Mouse (Mus musculus): Measurements from ENCODE around the gene Arhgap1. TPM values are rescaled to one million over a fixed set of nuclear protein-coding genes. Genes with fewer than 3 reads are reported as not detected.

Gene Arhgap1
- polyA plus RNA-seq, 1 experiment: 185 TPM

DNA sequence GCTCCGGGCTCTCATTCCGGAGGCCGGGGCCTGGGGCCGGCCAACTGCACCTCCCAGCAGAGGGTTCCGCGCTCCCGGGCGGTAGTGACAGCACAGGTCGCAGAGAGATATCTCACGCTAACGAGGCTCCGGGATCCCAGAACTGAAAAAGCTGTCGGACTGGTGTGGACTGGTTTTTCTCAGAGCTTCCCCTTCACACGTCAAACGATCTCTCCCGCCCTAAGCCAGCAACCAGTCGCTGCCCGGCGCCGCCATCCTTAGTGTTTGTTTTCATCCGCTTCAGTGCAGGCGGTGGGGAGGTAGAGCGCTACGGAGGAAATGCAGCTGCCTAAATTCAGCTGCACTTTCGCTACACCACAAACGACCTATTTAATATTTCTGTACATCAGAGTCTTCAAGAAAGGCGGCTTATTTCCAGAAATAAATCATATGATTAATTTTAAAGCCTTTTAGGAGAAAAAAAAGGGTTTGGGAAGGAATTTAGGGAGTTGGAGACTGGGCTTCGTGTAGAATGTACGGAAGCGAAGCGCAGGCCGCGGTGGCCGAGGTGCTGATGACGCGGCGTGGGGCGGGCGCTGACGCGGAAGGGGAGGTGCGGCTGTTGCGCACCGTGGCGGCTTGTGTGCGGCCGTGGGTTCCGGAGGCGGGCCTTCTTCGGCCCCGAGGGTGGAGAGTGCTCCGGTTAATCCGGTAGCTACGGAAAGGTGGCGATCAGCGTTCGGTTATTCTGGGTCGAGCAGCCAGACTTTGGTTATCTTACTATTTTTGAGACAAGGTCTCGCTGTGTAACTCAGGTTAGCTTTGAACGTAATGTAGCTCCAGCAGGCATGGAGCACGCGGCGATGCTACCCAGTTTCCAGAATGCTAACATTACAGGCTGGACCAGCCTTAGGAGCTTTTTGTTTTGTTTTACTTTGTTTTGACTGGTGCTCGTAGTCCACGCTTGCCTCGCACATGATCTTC lies 60.9 kb downstream of the Arhgap1 start, which contains the start of the genes Atg13 and Harbi1:
Atg13 (minus strand) TSS at position 305 of the 963 bp plus-strand sequence.
Harbi1 (plus strand) TSS at position 581 of the 963 bp plus-strand sequence.
- Histone ChIP-seq H3K4me1 (replicated peaks; ENCODE audit: control insufficient read depth, insufficient read depth, low read length) (peaks cover 3% of the 10 kb centered on the region), H3K36me3 (ENCODE audit: control insufficient read depth, insufficient read depth, low read length) (no peaks in the 10 kb centered on the region), H3K27me3 (ENCODE audit: control insufficient read depth, insufficient read depth, low read length) (no peaks in the 10 kb centered on the region), H3K27ac (ENCODE audit: control insufficient read depth, insufficient read depth, low read length) (peak within 1 kb of the TSS; percentile 37), H3K4me3 (ENCODE audit: control insufficient read depth, insufficient read depth, low read length) (peak within 1 kb of the TSS; percentile 91)
- WGBS: under 1% methylated on average over 66 of the region's 66 CpGs
- TF ChIP-seq POLR2A (IDR thresholded peaks at IDR 0.05; ENCODE audit: control insufficient read depth, extremely low read depth, insufficient read depth, low read length, poor library complexity): peak; percentile 72
- peak; percentile 32; the same call in 1 of the 2 replicates for TF ChIP-seq CTCF (IDR thresholded peaks at IDR 0.05; ENCODE audit: borderline replicate concordance, control insufficient read depth, extremely low read depth, insufficient read depth, low read length, poor library complexity)
- DNase-seq: peak; percentile 90

- WGBS: under 1% methylated on average over 8 of the region's 8 CpGs
- H3K4me3 ChIP-seq (ENCODE audit: control insufficient read depth, insufficient read depth, low read length): peak overlapping the region; percentile 49
- peak overlapping the region; percentile 22 for H3K27ac ChIP-seq (ENCODE audit: control insufficient read depth, insufficient read depth, low read length)
- TF ChIP-seq POLR2A (IDR thresholded peaks at IDR 0.05; ENCODE audit: control insufficient read depth, extremely low read depth, insufficient read depth, low read length, poor library complexity) (no peak), CTCF (IDR thresholded peaks at IDR 0.05; ENCODE audit: borderline replicate concordance, control insufficient read depth, extremely low read depth, insufficient read depth, low read length, poor library complexity) (no peak)
- no peaks in the 10 kb centered on the region for H3K27me3 ChIP-seq (ENCODE audit: control insufficient read depth, insufficient read depth, low read length)
- H3K36me3 ChIP-seq (ENCODE audit: control insufficient read depth, insufficient read depth, low read length): no peaks in the 10 kb centered on the region
- H3K4me1 ChIP-seq (replicated peaks; ENCODE audit: control insufficient read depth, insufficient read depth, low read length): peaks cover 3% of the 10 kb centered on the region
- peak; percentile 4 for DNase-seq
Measured at GRCm38 (mm10) chr2:91711256-91711925, 61.7 kb downstream of the Arhgap1 start.

DNA sequence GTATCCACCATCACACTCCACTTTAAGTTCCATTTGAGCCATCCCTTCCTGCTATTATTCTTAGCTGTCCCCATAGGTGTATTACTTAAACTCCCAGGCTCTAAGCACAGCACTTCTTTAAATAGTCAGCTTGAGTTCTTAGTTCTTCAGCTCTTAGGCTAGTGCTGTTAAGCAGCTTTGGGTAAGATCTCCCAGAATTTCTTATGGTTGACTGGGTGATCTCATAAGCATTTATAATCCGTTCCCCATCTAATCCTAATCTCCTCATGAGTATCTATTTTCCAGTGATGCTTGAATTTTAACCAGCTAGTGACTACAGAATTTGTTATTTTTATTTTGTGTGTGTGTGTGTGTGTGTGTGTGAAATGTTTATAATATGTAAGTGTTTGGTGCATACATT lies 65.3 kb downstream of the Arhgap1 start:
- WGBS: 100% methylated on average over 1 of the region's 1 CpGs

DNA sequence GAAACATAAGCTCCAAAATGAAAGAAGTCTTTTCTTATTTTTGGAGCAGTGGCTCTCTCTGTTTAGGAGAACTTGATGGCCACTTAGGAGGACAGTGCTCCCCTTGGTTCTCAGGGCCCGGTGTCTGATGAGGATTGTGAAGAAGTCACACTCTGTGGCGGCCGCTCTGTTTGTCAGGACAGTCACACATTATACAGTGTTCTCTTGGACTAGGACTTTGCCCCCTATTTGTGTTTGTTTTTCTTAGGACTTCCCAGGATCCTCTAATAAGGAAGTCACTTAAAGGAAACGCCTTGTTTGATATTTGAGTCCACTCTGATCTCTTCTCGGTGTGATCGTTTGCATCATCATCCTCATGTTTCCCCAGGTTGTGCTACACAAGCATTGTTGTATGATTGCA lies 68.6 kb downstream of the Arhgap1 start:
- H3K27ac ChIP-seq (ENCODE audit: control insufficient read depth, insufficient read depth, low read length): no peak overlapping the region
- H3K4me1 ChIP-seq (replicated peaks; ENCODE audit: control insufficient read depth, insufficient read depth, low read length): no peaks in the 10 kb centered on the region
- no peak for DNase-seq
- WGBS: 95% methylated on average over 6 of the region's 6 CpGs
- no peak overlapping the region for H3K4me3 ChIP-seq (ENCODE audit: control insufficient read depth, insufficient read depth, low read length)
- H3K36me3 ChIP-seq (ENCODE audit: control insufficient read depth, insufficient read depth, low read length): no peaks in the 10 kb centered on the region
- TF ChIP-seq CTCF (IDR thresholded peaks at IDR 0.05; ENCODE audit: borderline replicate concordance, control insufficient read depth, extremely low read depth, insufficient read depth, low read length, poor library complexity): no peak
- TF ChIP-seq POLR2A (IDR thresholded peaks at IDR 0.05; ENCODE audit: control insufficient read depth, extremely low read depth, insufficient read depth, low read length, poor library complexity): no peak
- no peaks in the 10 kb centered on the region for H3K27me3 ChIP-seq (ENCODE audit: control insufficient read depth, insufficient read depth, low read length)

More for the DNA sequence above, 65.3 kb downstream of the Arhgap1 start:
- H3K4me1 ChIP-seq (replicated peaks; ENCODE audit: control insufficient read depth, insufficient read depth, low read length): no peaks in the 10 kb centered on the region
- H3K27me3 ChIP-seq (ENCODE audit: control insufficient read depth, insufficient read depth, low read length): no peaks in the 10 kb centered on the region
- no peak overlapping the region for H3K4me3 ChIP-seq (ENCODE audit: control insufficient read depth, insufficient read depth, low read length)
- TF ChIP-seq POLR2A (IDR thresholded peaks at IDR 0.05; ENCODE audit: control insufficient read depth, extremely low read depth, insufficient read depth, low read length, poor library complexity): no peak
- TF ChIP-seq CTCF (IDR thresholded peaks at IDR 0.05; ENCODE audit: borderline replicate concordance, control insufficient read depth, extremely low read depth, insufficient read depth, low read length, poor library complexity): no peak
- H3K27ac ChIP-seq (ENCODE audit: control insufficient read depth, insufficient read depth, low read length): no peak overlapping the region
- no peak for DNase-seq
- no peaks in the 10 kb centered on the region for H3K36me3 ChIP-seq (ENCODE audit: control insufficient read depth, insufficient read depth, low read length)

Other genes with a start within 250 kb of the Arhgap1 start
- 10.3 and 11.9 TPM in 2 replicates for gene 1110051M20Rik, start 205.2 kb upstream of the Arhgap1 start, polyA plus RNA-seq (2012; rRNA removed)
- 3.1 and 3.7 TPM in 2 replicates for gene Lrp4, start 192.3 kb upstream of the Arhgap1 start, polyA plus RNA-seq (2012; rRNA removed)
- gene Ckap5, start 123.1 kb upstream of the Arhgap1 start, polyA plus RNA-seq (2012; rRNA removed): 20.9 and 24.0 TPM in 2 replicates
- 0.62 and 5.1 TPM in 2 replicates for gene F2, start 13.4 kb upstream of the Arhgap1 start, polyA plus RNA-seq (2012; rRNA removed)
- gene Zfp408, start 69 bp upstream of the Arhgap1 start, polyA plus RNA-seq (2012; rRNA removed): 52.2 and 62.6 TPM in 2 replicates
- gene Atg13, start 60.7 kb downstream of the Arhgap1 start, polyA plus RNA-seq (2012; rRNA removed): 50.4 and 50.7 TPM in 2 replicates
- gene Harbi1, start 61.0 kb downstream of the Arhgap1 start, polyA plus RNA-seq (2012; rRNA removed): 4.4 and 4.6 TPM in 2 replicates
- gene Ambra1, start 80.3 kb downstream of the Arhgap1 start, polyA plus RNA-seq (2012; rRNA removed): 35.0 and 41.7 TPM in 2 replicates